Mouse (Mus musculus) forebrain, embryonic 15.5 days (tissue): ENCODE results near the gene L3mbtl1. TPM values are rescaled to one million over a fixed set of nuclear protein-coding genes. Genes with fewer than 3 reads are reported as not detected.
"Not testable (repeated sequence)": the region's sequence is repeated elsewhere in the genome, so short reads cannot be mapped to it uniquely, and the experiment has no call there.

Experiments
- ATAC-seq: fragments of 200-750 bp; cut with Nextera tagmentation; replicated peaks from 2 replicates; pipeline ENCODE4 v1.8.0; 2017; ENCODE audit warnings: mild to moderate bottlenecking, moderate TSS enrichment, moderate library complexity
- H3K27ac ChIP-seq: fragments of 300-500 bp; sonication (generic); replicated peaks from 2 replicates; pipeline ENCODE4 v1.5.1; 2015; ENCODE audit warnings: mild to moderate bottlenecking, inconsistent platforms
- H3K27me3 ChIP-seq: fragments of 300-500 bp; sonication (generic); 2 replicates; pipeline ENCODE4 v1.6.1; 2015; ENCODE audit warnings: inconsistent platforms
- H3K36me3 ChIP-seq: fragments of 300-500 bp; sonication (generic); 2 replicates; pipeline ENCODE4 v1.6.1; 2015; ENCODE audit warnings: mild to moderate bottlenecking, inconsistent platforms
- H3K4me1 ChIP-seq: fragments of 300-500 bp; sonication (generic); 2 replicates; pipeline ENCODE4 v1.6.1; 2015; ENCODE audit warnings: inconsistent platforms
- H3K4me2 ChIP-seq: fragments of 300-500 bp; sonication (generic); replicated peaks from 2 replicates; pipeline ENCODE4 v1.6.1; 2015; ENCODE audit warnings: mild to moderate bottlenecking, inconsistent platforms
- H3K4me3 ChIP-seq: fragments of 300-500 bp; sonication (generic); 2 replicates; pipeline ENCODE4 v1.5.1; 2015; ENCODE audit warnings: mild to moderate bottlenecking, inconsistent platforms
- H3K9ac ChIP-seq: fragments of 300-500 bp; sonication (generic); replicated peaks from 2 replicates; pipeline ENCODE4 v1.6.1; 2015; ENCODE audit warnings: mild to moderate bottlenecking, inconsistent platforms
- H3K9me3 ChIP-seq: fragments of 300-500 bp; sonication (generic); 2 replicates; pipeline ENCODE4 v1.6.1; 2016; ENCODE audit warnings: inconsistent platforms
- WGBS: fragments of 180-500 bp; shearing (Covaris S2); methylation state at CpG from one replicate; pipeline ENCODE4 v1.1.7; 2015; ENCODE audit warnings: mixed read lengths; 5-methylcytosine and 5-hydroxymethylcytosine counted together
- polyA plus RNA-seq: library from polyadenylated mRNA; unstranded; fragments of >200 nt; fragmentation: Nextera tagmentation; extraction: Ambion mirVana; gene quantifications from 2 replicates; pipeline ENCODE4 v1.2.1, GENCODE M21; 2015

L3mbtl1 gene
- polyA plus RNA-seq = 0.86 and 1.3 TPM in 2 replicates

DNA sequence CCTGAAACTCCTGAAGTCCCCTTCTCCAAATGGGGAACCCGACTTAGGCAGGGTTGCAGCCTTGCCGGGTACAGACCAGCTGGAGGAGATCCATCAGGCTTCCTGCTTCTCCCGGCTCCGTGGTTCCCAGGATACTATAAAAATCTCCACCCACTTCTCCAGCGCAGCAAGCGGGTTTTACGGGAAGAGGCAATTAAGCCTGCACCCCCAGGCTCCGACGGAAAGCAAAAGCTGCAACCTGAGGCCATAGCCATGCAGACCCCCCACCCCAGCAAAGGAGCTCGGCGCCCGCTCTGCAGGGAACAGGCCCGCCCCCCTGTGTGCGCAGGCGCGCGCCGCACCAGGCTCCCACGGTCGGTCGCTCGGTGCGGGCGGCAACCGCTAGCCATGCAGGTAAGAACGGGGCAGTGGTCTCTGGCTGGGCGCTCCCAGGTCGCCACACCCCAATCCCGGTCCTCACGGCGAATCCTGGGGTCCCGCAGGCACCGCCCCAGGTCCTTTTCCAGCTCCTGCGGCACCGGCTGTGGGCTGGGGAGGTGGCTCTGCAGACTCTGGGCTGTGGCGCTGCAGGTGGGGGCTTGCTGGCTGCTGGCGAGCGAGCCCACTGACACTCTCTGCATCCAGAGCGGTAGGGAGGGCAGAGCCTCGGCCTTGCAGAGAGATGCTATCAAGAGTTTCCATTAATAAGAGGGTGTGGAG, at the start of gene L3mbtl1:
Gene L3mbtl1, plus strand, starts transcription at position 325 of the 699 bp plus-strand sequence.
- Histone ChIP-seq H3K36me3 (peaks cover 28% of the 10 kb centered on the region), H3K4me3 (peak within 1 kb of the TSS; percentile 56), H3K9ac (peak within 1 kb of the TSS; percentile 68), H3K4me2 (peak within 1 kb of the TSS; percentile 91), H3K27ac (no peak within 1 kb of the TSS), H3K27me3 (no peaks in the 10 kb centered on the region), H3K9me3 (no peaks in the 10 kb centered on the region), H3K4me1 (peaks cover 15% of the 10 kb centered on the region)
- ATAC-seq = peak; percentile 81
- under 1% methylated on average over 40 of the region's 40 CpGs for WGBS

DNA sequence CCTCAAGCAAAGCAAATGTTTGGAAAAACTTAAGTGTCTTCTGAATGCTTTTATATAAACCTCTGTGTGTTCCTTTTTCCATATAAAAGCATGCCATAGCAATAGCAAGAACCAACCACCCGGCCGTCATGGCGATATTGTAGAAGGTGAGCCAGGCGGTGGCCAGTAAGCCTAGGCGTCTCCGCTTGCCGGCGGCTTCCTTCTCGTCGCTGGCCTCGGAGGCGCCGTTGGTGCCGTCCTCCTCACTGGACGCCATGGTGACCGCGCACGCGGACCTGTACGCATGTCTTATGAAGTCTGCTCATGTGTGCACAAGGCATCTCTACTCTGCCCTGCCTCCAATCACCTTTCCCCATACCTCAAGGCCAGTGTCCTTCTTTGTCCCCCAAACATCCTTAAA, 44.0 kb upstream of the L3mbtl1 start:
- not testable (repeated sequence) for H3K9ac ChIP-seq, H3K36me3 ChIP-seq, H3K4me3 ChIP-seq, ATAC-seq, H3K27me3 ChIP-seq, H3K4me2 ChIP-seq, H3K9me3 ChIP-seq, H3K27ac ChIP-seq
- H3K4me1 ChIP-seq = peaks cover 14% of the 10 kb centered on the region
- 90% methylated on average over 20 of the region's 20 CpGs for WGBS

DNA sequence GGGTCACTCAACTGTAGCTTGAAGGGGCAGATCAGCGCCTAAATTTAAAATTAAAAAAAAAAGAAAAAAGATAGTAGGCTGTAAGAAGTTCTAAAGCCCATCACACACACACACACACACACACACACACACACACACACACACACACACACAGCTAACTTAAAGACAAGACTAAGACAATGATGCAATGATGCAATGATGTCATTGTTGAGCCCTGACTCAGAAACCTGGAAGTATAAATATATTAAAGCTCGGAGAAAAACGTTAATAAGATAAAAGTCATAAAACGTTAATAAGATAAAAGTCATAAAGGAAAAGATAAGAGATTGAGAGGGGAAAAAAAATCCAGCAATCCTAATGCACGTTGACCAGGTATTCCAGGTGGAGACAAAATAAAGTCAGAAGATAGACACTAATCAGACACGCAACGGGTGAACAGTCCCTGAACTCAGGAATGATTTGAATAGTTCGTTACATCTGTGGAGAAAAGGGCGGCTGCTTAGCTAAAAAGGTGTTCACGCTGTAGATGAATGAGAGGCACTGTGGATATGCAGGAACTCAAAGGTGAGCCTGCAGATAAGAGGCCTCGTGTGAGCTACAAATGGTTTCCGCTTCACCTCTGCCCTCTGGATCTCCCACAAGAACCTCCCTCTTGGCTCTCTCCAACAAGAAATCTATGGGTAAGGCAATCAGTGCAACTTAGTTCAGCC, 43.2 kb upstream of the L3mbtl1 start:
- H3K9ac ChIP-seq = no peak overlapping the region
- no peaks in the 10 kb centered on the region for H3K27me3 ChIP-seq
- no peaks in the 10 kb centered on the region for H3K36me3 ChIP-seq
- H3K9me3 ChIP-seq = no peaks in the 10 kb centered on the region
- no peak; the same call in 1 of the 2 replicates for ATAC-seq
- H3K4me1 ChIP-seq = peaks cover 14% of the 10 kb centered on the region
- no peak overlapping the region for H3K4me2 ChIP-seq
- 56% methylated on average over 12 of the region's 12 CpGs for WGBS
- 0 out of 2 replicates have a peak overlapping the region, but pooled peaks have one; percentile 20 for H3K27ac ChIP-seq
- H3K4me3 ChIP-seq = no peak overlapping the region

DNA sequence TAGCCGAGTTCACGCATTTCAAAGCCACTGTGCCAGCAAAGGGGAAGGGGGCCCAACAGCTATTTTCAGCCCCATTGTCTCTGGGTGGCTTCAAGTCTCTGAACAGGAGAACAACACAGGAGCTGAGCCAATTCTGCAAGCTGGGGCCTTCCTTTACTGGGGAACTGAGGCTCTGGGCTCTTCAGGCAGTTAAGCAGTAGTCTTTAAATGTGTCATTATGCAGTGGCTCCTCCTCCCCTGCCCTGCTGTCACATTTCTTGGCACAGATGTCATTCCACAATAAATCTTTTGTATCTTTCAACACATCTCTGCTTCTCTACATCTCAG, 42.7 kb upstream of the L3mbtl1 start:
- H3K36me3 ChIP-seq = no peaks in the 10 kb centered on the region
- no peaks in the 10 kb centered on the region for H3K27me3 ChIP-seq
- no peak overlapping the region for H3K9ac ChIP-seq
- H3K27ac ChIP-seq = 0 out of 2 replicates have a peak overlapping the region, but pooled peaks have one; percentile 20
- no peak overlapping the region for H3K4me2 ChIP-seq
- 0% methylated on average over 2 of the region's 2 CpGs for WGBS
- no peaks in the 10 kb centered on the region for H3K9me3 ChIP-seq
- peaks cover 14% of the 10 kb centered on the region for H3K4me1 ChIP-seq
- ATAC-seq = no peak; the same call in 1 of the 2 replicates
- no peak overlapping the region for H3K4me3 ChIP-seq

DNA sequence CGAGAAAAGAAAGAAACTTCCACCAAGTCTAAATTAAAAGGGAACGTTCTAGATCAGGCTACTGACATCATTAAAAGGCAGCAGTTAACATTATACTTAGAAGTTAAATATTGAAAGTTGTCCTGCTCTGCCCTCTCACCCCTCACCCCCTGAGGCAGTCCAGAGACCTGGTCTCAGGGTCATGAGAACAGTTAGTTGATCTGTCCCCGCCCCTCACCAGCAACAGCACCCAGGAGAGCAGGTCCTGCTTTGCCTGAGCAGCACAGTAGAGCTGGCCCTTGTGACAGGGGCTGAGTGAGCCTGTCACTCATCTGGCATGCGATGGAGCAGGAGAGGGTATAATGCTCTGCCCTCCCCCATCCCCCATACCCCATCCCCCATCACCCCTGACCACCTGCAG, 37.4 kb upstream of the L3mbtl1 start:
- Histone ChIP-seq H3K9me3 (no peaks in the 10 kb centered on the region), H3K4me3 (no peak overlapping the region), H3K9ac (no peak overlapping the region), H3K4me1 (peaks cover under 1% of the 10 kb centered on the region; the same call in 1 of the 2 replicates), H3K4me2 (no peak overlapping the region), H3K27ac (no peak overlapping the region), H3K36me3 (no peaks in the 10 kb centered on the region), H3K27me3 (no peaks in the 10 kb centered on the region)
- ATAC-seq = no peak
- 80% methylated on average over 4 of the region's 4 CpGs for WGBS

DNA sequence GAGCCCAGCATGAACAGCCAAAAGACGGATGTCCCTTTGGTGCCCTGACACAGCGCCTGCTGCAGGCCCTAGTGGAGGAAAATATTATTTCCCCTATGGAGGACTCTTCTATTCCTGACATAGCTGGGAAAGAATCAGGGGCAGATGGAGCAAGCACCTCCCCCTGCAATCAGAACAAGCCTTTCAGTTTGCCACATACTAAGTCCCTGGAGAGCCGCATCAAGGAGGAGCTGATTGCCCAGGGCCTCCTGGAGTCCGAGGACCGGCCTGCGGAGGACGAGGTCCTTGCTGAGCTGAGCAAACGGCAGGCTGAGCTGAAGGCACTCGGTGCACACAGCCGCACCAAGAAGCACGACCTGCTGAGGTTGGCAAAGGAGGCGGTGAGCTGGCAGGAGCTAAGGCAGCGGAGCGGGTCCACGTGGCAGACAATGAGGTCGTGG, 35.2 kb upstream of the L3mbtl1 start:
- ATAC-seq = no peak
- Histone ChIP-seq H3K36me3 (no peaks in the 10 kb centered on the region), H3K4me1 (no peaks in the 10 kb centered on the region), H3K9ac (no peak overlapping the region), H3K27me3 (no peaks in the 10 kb centered on the region), H3K4me3 (no peak overlapping the region), H3K9me3 (no peaks in the 10 kb centered on the region), H3K27ac (no peak overlapping the region), H3K4me2 (peak overlapping the region; percentile 9)
- 41% methylated on average over 16 of the region's 16 CpGs for WGBS

DNA sequence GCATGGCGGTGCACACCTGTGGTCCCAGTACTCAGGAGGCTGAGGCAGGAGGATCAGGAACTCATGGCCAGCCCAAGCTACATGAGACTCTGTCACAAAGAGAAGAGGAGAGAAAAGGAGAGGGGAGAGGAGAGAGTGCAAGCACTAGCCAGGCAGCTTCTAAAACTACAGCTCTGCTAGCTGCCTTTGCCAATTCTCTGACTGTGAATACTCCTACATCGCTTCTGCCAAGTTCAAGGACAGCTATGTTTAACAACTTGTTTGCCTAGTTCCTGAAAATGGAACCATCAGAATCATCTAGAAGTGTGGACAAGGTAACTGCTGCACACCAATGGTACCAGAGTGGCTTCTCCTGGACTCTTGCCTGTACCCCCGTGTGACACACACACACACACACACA, 29.2 kb upstream of the L3mbtl1 start:
- H3K27me3 ChIP-seq = 0 out of 2 replicates have a peak, but pooled peaks cover 3% of the 10 kb centered on the region
- ATAC-seq = no peak
- H3K36me3 ChIP-seq = no peaks in the 10 kb centered on the region
- H3K4me2 ChIP-seq = no peak overlapping the region
- 74% methylated on average over 3 of the region's 3 CpGs for WGBS
- H3K9me3 ChIP-seq = no peaks in the 10 kb centered on the region
- no peak overlapping the region for H3K4me3 ChIP-seq
- H3K4me1 ChIP-seq = no peaks in the 10 kb centered on the region
- H3K9ac ChIP-seq = no peak overlapping the region
- no peak overlapping the region for H3K27ac ChIP-seq

DNA sequence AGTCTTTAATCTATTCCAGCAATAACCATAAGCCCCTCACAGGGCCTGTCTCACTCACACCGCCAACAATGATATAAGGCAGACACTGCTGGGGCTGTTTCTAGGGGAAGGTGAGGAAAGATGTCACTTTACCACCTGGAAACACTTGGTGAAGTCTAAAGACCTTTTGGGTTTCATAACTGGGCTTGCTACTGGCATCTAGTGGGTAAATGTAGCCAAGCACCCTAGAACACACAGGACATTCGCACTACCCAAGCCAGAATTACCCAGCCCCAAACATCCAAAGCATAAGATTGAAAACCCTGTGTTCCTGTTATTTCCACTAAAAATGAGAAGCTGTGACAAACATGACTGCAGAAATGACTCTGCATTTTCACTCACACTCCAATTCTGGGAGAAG, 28.8 kb upstream of the L3mbtl1 start:
- H3K4me2 ChIP-seq = no peak overlapping the region
- ATAC-seq = no peak
- WGBS = 51% methylated on average over 2 of the region's 2 CpGs

DNA sequence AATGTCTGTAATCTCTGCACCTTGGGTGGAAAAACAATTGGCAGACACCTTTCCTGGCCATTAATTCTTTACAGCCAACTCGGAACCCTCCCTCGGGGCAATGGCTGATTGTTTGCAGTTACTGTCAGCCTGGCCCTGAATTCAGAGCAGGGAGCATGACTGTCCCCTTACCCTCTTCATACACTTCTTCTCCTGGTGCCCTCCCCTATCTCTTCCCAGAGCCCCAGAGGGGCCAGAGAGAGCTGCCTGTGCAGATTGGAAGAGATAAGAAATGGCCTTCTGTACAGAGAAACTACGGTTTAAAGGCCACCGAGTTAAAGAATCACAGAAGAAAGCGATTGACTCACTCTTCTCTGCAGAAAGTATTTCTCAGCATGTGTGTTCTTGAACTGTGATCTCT, 23.3 kb upstream of the L3mbtl1 start:
- no peak overlapping the region for H3K27ac ChIP-seq
- no peak for ATAC-seq
- H3K4me1 ChIP-seq = no peaks in the 10 kb centered on the region
- WGBS = 80% methylated on average over 5 of the region's 5 CpGs
- no peak overlapping the region for H3K9ac ChIP-seq
- H3K36me3 ChIP-seq = no peaks in the 10 kb centered on the region
- no peak overlapping the region for H3K4me2 ChIP-seq
- H3K27me3 ChIP-seq = peaks cover 3% of the 10 kb centered on the region; the same call in 1 of the 2 replicates
- H3K9me3 ChIP-seq = no peaks in the 10 kb centered on the region
- H3K4me3 ChIP-seq = no peak overlapping the region

More for the DNA sequence above, 28.8 kb upstream of the L3mbtl1 start:
- no peak overlapping the region for H3K27ac ChIP-seq
- H3K9ac ChIP-seq = no peak overlapping the region
- H3K4me3 ChIP-seq = no peak overlapping the region
- H3K36me3 ChIP-seq = no peaks in the 10 kb centered on the region
- 0 out of 2 replicates have a peak, but pooled peaks cover 3% of the 10 kb centered on the region for H3K27me3 ChIP-seq
- no peaks in the 10 kb centered on the region for H3K4me1 ChIP-seq
- no peaks in the 10 kb centered on the region for H3K9me3 ChIP-seq

DNA sequence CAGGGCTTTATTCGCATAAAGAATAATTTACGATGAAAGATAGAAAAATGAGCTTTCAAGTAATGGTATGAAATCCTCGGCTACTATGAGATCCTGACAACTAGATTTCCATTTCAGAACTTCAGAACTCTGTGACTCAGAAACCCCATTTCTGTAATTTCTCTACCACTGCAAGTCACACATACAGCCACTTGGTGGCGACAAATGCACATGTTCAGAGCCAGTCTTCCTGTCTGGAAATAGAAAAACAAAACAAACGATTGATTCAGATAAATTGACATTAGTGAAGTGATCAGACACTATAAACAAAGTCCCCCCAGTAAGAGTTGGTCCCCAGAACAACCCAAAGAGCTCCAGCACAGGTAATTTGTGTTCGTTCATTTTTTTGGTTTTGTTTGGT, 21.1 kb upstream of the L3mbtl1 start:
- no peak overlapping the region for H3K4me3 ChIP-seq
- H3K4me2 ChIP-seq = no peak overlapping the region
- peaks cover 3% of the 10 kb centered on the region; the same call in 1 of the 2 replicates for H3K27me3 ChIP-seq
- no peak for ATAC-seq
- 16% methylated on average over 6 of the region's 6 CpGs for WGBS
- H3K9me3 ChIP-seq = no peaks in the 10 kb centered on the region
- H3K36me3 ChIP-seq = no peaks in the 10 kb centered on the region
- H3K27ac ChIP-seq = no peak overlapping the region
- H3K4me1 ChIP-seq = no peaks in the 10 kb centered on the region
- no peak overlapping the region for H3K9ac ChIP-seq

DNA sequence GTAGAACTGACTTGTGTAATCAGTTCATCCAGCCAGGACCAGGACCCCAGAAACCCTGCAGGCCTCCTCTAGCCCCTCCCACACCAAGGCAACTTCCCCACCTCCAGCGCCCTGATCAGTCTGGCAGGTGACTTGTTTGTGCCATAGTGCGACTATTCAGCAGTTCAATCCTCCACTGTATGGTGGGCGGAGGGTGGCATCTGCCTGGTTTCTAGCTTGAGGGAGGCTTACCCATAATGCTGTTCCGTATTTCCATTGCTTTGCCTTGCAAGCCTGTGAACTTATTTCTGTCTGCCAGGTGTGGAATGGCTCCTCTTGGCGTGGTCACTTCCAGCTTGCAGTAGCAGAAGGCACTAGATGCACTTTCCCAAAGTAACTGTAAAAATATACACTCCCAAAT, 20.4 kb upstream of the L3mbtl1 start:
- H3K9ac ChIP-seq = no peak overlapping the region
- WGBS = 78% methylated on average over 5 of the region's 5 CpGs
- no peak overlapping the region for H3K27ac ChIP-seq
- H3K9me3 ChIP-seq = no peaks in the 10 kb centered on the region
- ATAC-seq = no peak
- no peaks in the 10 kb centered on the region; the same call in 1 of the 2 replicates for H3K27me3 ChIP-seq
- no peak overlapping the region for H3K4me3 ChIP-seq
- no peaks in the 10 kb centered on the region for H3K4me1 ChIP-seq
- H3K36me3 ChIP-seq = no peaks in the 10 kb centered on the region
- H3K4me2 ChIP-seq = no peak overlapping the region

DNA sequence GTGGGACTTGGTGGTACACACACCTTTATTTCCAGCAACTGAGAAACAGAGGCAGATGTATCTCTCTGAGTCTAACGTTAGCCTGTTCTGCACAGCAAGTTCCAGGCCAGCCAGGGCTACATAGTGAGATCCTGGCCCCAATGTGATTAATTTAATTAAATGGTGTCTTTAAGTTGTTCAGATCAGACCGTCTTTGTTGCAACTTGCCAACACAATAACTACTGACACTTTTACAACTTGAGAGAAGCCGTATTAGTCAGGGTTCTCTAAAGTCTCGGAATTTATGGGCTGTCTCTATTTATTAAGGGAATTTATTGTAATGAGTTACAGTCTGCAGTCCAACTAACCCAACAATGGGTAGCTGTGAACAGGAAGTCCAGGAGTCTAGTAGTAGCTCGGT, 19.1 kb upstream of the L3mbtl1 start:
- WGBS = 76% methylated on average over 5 of the region's 5 CpGs
- H3K4me2 ChIP-seq = no peak overlapping the region
- no peak overlapping the region for H3K9ac ChIP-seq
- H3K27ac ChIP-seq = no peak overlapping the region
- ATAC-seq = no peak
- H3K4me1 ChIP-seq = no peaks in the 10 kb centered on the region
- H3K4me3 ChIP-seq = no peak overlapping the region
- H3K36me3 ChIP-seq = no peaks in the 10 kb centered on the region
- H3K27me3 ChIP-seq = no peaks in the 10 kb centered on the region; the same call in 1 of the 2 replicates
- H3K9me3 ChIP-seq = no peaks in the 10 kb centered on the region
